Mouse (Mus musculus) midbrain, embryonic 15.5 days (tissue): ENCODE results near the gene Slc35d1. TPM values are rescaled to one million over a fixed set of nuclear protein-coding genes. Genes with fewer than 3 reads are reported as not detected.
"Not testable (repeated sequence)": the region's sequence is repeated elsewhere in the genome, so short reads cannot be mapped to it uniquely, and the experiment has no call there.

ENCODE experiments used
- ATAC-seq: fragments of 200-750 bp; cut with Nextera tagmentation; replicated peaks from 2 replicates; pipeline ENCODE4 v1.8.0; 2017; ENCODE audit warnings: moderate TSS enrichment
- H3K27ac ChIP-seq: fragments of 300-500 bp; sonication (generic); 2 replicates; pipeline ENCODE4 v1.5.1; 2015; ENCODE audit warnings: mild to moderate bottlenecking, inconsistent platforms
- H3K27me3 ChIP-seq: fragments of 300-500 bp; sonication (generic); replicated peaks from 2 replicates; pipeline ENCODE4 v1.6.1; 2015; ENCODE audit warnings: inconsistent platforms
- H3K36me3 ChIP-seq: fragments of 300-500 bp; sonication (generic); replicated peaks from 2 replicates; pipeline ENCODE4 v1.6.1; 2015; ENCODE audit warnings: inconsistent platforms
- H3K4me1 ChIP-seq: fragments of 300-500 bp; sonication (generic); 2 replicates; pipeline ENCODE4 v1.6.1; 2015; ENCODE audit warnings: inconsistent platforms
- H3K4me2 ChIP-seq: fragments of 300-500 bp; sonication (generic); 2 replicates; pipeline ENCODE4 v1.6.1; 2015; ENCODE audit warnings: inconsistent platforms, mild to moderate bottlenecking, moderate library complexity
- H3K4me3 ChIP-seq: fragments of 300-500 bp; sonication (generic); 2 replicates; pipeline ENCODE4 v1.5.1; 2015; ENCODE audit warnings: mild to moderate bottlenecking, inconsistent platforms
- H3K9ac ChIP-seq: fragments of 300-500 bp; sonication (generic); 2 replicates; pipeline ENCODE4 v1.6.1; 2015; ENCODE audit warnings: mild to moderate bottlenecking, inconsistent platforms
- H3K9me3 ChIP-seq: fragments of 300-500 bp; sonication (generic); 2 replicates; pipeline ENCODE4 v1.6.1; 2016; ENCODE audit warnings: inconsistent platforms
- WGBS: fragments of 180-500 bp; shearing (Covaris S2); methylation state at CpG from one replicate; pipeline ENCODE4 v1.1.7; 2015; ENCODE audit warnings: mixed read lengths; 5-methylcytosine and 5-hydroxymethylcytosine counted together
- polyA plus RNA-seq: library from polyadenylated mRNA; unstranded; fragments of >200 nt; fragmentation: Nextera tagmentation; extraction: Ambion mirVana; gene quantifications from 2 replicates; pipeline ENCODE4 v1.2.1, GENCODE M21; 2015

The Slc35d1 gene
- polyA plus RNA-seq, 1 experiment from 2014 or later = 6.7 TPM

GRCm38 (mm10) chr4:103178635-103179318 lies 36.2 kb downstream of the Slc35d1 start:
- 90% methylated on average over 7 of the region's 7 CpGs for WGBS
- Histone ChIP-seq H3K9me3 (no peaks in the 10 kb centered on the region), H3K4me2 (no peak overlapping the region), H3K4me3 (no peak overlapping the region), H3K4me1 (no peaks in the 10 kb centered on the region), H3K9ac (no peak overlapping the region), H3K27me3 (no peaks in the 10 kb centered on the region), H3K36me3 (0 out of 2 replicates have a peak, but pooled peaks cover 6% of the 10 kb centered on the region), H3K27ac (no peak overlapping the region)
- no peak for ATAC-seq

- Histone ChIP-seq H3K27ac (no peak overlapping the region), H3K4me1 (no peaks in the 10 kb centered on the region), H3K9me3 (no peaks in the 10 kb centered on the region), H3K36me3 (0 out of 2 replicates have a peak, but pooled peaks cover 5% of the 10 kb centered on the region), H3K4me3 (no peak overlapping the region), H3K9ac (no peak overlapping the region), H3K27me3 (no peaks in the 10 kb centered on the region), H3K4me2 (no peak overlapping the region)
- no peak for ATAC-seq
- WGBS = 100% methylated on average over 1 of the region's 1 CpGs
Measured at GRCm38 (mm10) chr4:103177681-103178080, 37.3 kb downstream of the Slc35d1 start.

- Histone ChIP-seq H3K27ac (no peak overlapping the region), H3K9me3 (no peaks in the 10 kb centered on the region), H3K27me3 (no peaks in the 10 kb centered on the region), H3K36me3 (0 out of 2 replicates have a peak, but pooled peaks cover 12% of the 10 kb centered on the region), H3K9ac (no peak overlapping the region), H3K4me3 (no peak overlapping the region), H3K4me2 (no peak overlapping the region), H3K4me1 (no peaks in the 10 kb centered on the region)
- no peak for ATAC-seq
- 86% methylated on average over 7 of the region's 7 CpGs for WGBS
Measured at GRCm38 (mm10) chr4:103174001-103174400, 41.0 kb downstream of the Slc35d1 start.

- no peak overlapping the region for H3K4me3 ChIP-seq
- H3K4me1 ChIP-seq = no peaks in the 10 kb centered on the region
- H3K27me3 ChIP-seq = no peaks in the 10 kb centered on the region
- 86% methylated on average over 6 of the region's 6 CpGs for WGBS
- no peak for ATAC-seq
- H3K9me3 ChIP-seq = no peaks in the 10 kb centered on the region
- H3K27ac ChIP-seq = no peak overlapping the region
- H3K4me2 ChIP-seq = no peak overlapping the region
- H3K36me3 ChIP-seq = 0 out of 2 replicates have a peak, but pooled peaks cover 10% of the 10 kb centered on the region
- H3K9ac ChIP-seq = no peak overlapping the region
Measured at GRCm38 (mm10) chr4:103173507-103173906, 41.5 kb downstream of the Slc35d1 start.

- Histone ChIP-seq H3K4me1 (no peaks in the 10 kb centered on the region), H3K27me3 (no peaks in the 10 kb centered on the region), H3K4me3 (no peak overlapping the region), H3K4me2 (no peak overlapping the region), H3K9ac (no peak overlapping the region), H3K36me3 (0 out of 2 replicates have a peak, but pooled peaks cover 10% of the 10 kb centered on the region), H3K27ac (no peak overlapping the region), H3K9me3 (no peaks in the 10 kb centered on the region)
- no peak for ATAC-seq
- 83% methylated on average over 3 of the region's 3 CpGs for WGBS
Measured at GRCm38 (mm10) chr4:103171256-103171655, 43.7 kb downstream of the Slc35d1 start.

GRCm38 (mm10) chr4:103166198-103166597 lies 48.8 kb downstream of the Slc35d1 start:
- WGBS = 93% methylated on average over 1 of the region's 1 CpGs
- not testable (repeated sequence) for H3K27ac ChIP-seq, H3K4me3 ChIP-seq, ATAC-seq, H3K4me1 ChIP-seq, H3K9me3 ChIP-seq, H3K27me3 ChIP-seq, H3K4me2 ChIP-seq, H3K9ac ChIP-seq
- peaks cover 11% of the 10 kb centered on the region; the same call in 1 of the 2 replicates for H3K36me3 ChIP-seq

GRCm38 (mm10) chr4:103158781-103159180 lies 56.2 kb downstream of the Slc35d1 start:
- H3K4me2 ChIP-seq = no peak overlapping the region
- 92% methylated on average over 4 of the region's 4 CpGs for WGBS
- no peaks in the 10 kb centered on the region for H3K27me3 ChIP-seq
- H3K36me3 ChIP-seq = peaks cover 25% of the 10 kb centered on the region
- no peak for ATAC-seq
- no peaks in the 10 kb centered on the region for H3K4me1 ChIP-seq
- H3K4me3 ChIP-seq = no peak overlapping the region
- H3K9ac ChIP-seq = no peak overlapping the region
- no peaks in the 10 kb centered on the region for H3K9me3 ChIP-seq
- H3K27ac ChIP-seq = no peak overlapping the region

GRCm38 (mm10) chr4:103151946-103152345 lies 63.0 kb downstream of the Slc35d1 start:
- H3K9me3 ChIP-seq = no peaks in the 10 kb centered on the region
- no peak overlapping the region for H3K4me3 ChIP-seq
- no peaks in the 10 kb centered on the region for H3K4me1 ChIP-seq
- no peak overlapping the region for H3K27ac ChIP-seq
- 89% methylated on average over 5 of the region's 5 CpGs for WGBS
- no peak for ATAC-seq
- no peaks in the 10 kb centered on the region for H3K27me3 ChIP-seq
- no peak overlapping the region for H3K9ac ChIP-seq
- H3K4me2 ChIP-seq = no peak overlapping the region
- peaks cover 20% of the 10 kb centered on the region for H3K36me3 ChIP-seq

- Histone ChIP-seq H3K36me3 (peaks cover 19% of the 10 kb centered on the region), H3K4me2 (no peak overlapping the region), H3K4me3 (no peak overlapping the region), H3K27me3 (no peaks in the 10 kb centered on the region), H3K27ac (no peak overlapping the region), H3K9ac (no peak overlapping the region), H3K4me1 (no peaks in the 10 kb centered on the region), H3K9me3 (no peaks in the 10 kb centered on the region)
- ATAC-seq = no peak
- WGBS = 35% methylated on average over 5 of the region's 5 CpGs
Measured at GRCm38 (mm10) chr4:103146339-103146738, 68.6 kb downstream of the Slc35d1 start.

- Histone ChIP-seq H3K27me3 (no peaks in the 10 kb centered on the region), H3K9ac (no peak overlapping the region), H3K4me2 (no peak overlapping the region), H3K27ac (no peak overlapping the region), H3K4me1 (no peaks in the 10 kb centered on the region), H3K9me3 (no peaks in the 10 kb centered on the region), H3K36me3 (no peaks in the 10 kb centered on the region; the same call in 1 of the 2 replicates), H3K4me3 (no peak overlapping the region)
- WGBS = 85% methylated on average over 1 of the region's 1 CpGs
- ATAC-seq = no peak
Measured at GRCm38 (mm10) chr4:103136946-103137345, 78.0 kb downstream of the Slc35d1 start.

- Histone ChIP-seq H3K36me3 (no peaks in the 10 kb centered on the region; the same call in 1 of the 2 replicates), H3K9me3 (no peaks in the 10 kb centered on the region), H3K4me1 (no peaks in the 10 kb centered on the region), H3K4me2 (no peak overlapping the region), H3K27ac (no peak overlapping the region), H3K9ac (no peak overlapping the region), H3K27me3 (no peaks in the 10 kb centered on the region), H3K4me3 (no peak overlapping the region)
- 90% methylated on average over 4 of the region's 4 CpGs for WGBS
- no peak for ATAC-seq
Measured at GRCm38 (mm10) chr4:103126533-103126932, 88.4 kb downstream of the Slc35d1 start.

GRCm38 (mm10) chr4:103123606-103124005 lies 91.4 kb downstream of the Slc35d1 start:
- Histone ChIP-seq H3K9me3 (no peaks in the 10 kb centered on the region), H3K36me3 (no peaks in the 10 kb centered on the region), H3K9ac (no peak overlapping the region), H3K27me3 (no peaks in the 10 kb centered on the region), H3K4me3 (no peak overlapping the region), H3K27ac (no peak overlapping the region), H3K4me2 (no peak overlapping the region), H3K4me1 (peaks cover 19% of the 10 kb centered on the region)
- ATAC-seq = no peak

- Histone ChIP-seq H3K9ac (no peak overlapping the region), H3K4me2 (no peak overlapping the region), H3K27ac (no peak overlapping the region), H3K9me3 (no peaks in the 10 kb centered on the region), H3K4me3 (no peak overlapping the region), H3K27me3 (no peaks in the 10 kb centered on the region), H3K36me3 (no peaks in the 10 kb centered on the region), H3K4me1 (peaks cover 20% of the 10 kb centered on the region)
- no peak for ATAC-seq
- 71% methylated on average over 2 of the region's 2 CpGs for WGBS
Measured at GRCm38 (mm10) chr4:103123086-103123485, 91.9 kb downstream of the Slc35d1 start.
